Mouse (Mus musculus): ENCODE results near the gene Tbck.

Tbck gene

DNA sequence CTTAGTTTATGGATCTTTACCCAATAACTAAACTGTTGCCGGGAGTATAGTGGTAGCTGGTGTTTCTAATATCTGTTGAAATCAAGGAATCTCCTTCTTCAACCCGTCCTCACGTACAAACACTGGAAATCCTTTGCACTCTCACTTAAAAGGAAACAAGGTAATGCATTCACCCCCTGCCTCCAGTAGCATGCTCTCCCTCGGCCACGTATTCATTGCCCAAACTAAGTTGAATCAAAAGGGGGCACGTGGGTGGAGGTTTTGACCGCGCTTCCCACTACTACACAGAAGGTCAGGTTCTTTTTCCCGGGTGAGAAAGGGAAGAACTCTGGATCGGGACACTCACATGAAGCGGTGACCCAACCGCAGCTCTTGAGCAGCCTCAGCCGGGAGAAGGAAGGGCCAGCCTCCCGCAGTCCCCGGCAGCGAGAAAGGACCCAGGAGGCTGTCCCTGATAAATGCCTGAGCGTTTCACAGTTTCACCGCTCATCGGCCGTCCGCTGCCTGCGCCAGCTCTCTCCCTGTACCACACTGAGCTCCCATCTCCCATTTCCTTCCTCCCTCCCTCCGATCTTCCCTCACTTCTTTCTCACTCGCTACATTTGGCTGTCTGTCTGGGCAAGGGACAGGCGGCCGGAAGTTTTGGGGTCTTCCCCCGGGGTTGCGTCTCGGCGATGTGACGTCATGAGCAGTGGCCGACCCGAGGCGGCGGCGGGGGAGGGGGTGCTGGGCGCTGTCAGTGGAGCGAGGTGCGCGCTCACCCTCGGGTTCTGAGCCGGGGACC, at the start of gene Tbck:
Gene Tbck (plus strand): TSS at position 698 of the 784 bp plus-strand sequence.
- DNase-seq (ENCODE audit: inconsistent age in 2 of 2, low spot score in 1 of 2): peak; percentile 95 to 99

DNA sequence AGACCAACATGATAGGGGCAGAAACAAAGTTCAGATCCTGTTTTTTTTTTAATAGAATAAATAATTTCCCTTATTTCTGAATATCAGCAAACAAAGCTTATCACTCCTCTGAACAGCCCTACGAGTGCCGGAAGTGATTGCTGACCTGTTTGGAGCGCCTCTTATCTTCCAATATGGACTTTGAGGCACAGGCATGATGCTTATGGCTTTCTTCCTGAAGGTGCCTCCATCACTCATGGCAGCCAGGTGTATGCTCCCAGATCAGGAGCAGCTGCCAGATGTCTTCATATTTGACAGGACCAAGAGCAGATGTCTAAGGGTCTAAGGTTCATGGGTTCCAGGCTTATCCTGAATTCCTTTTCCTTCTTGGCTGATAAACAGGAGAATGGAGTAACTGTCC, 46.9 kb upstream of the Tbck start:
- DNase-seq (ENCODE audit: inconsistent age in 2 of 2, low spot score in 1 of 2): no peak

DNA sequence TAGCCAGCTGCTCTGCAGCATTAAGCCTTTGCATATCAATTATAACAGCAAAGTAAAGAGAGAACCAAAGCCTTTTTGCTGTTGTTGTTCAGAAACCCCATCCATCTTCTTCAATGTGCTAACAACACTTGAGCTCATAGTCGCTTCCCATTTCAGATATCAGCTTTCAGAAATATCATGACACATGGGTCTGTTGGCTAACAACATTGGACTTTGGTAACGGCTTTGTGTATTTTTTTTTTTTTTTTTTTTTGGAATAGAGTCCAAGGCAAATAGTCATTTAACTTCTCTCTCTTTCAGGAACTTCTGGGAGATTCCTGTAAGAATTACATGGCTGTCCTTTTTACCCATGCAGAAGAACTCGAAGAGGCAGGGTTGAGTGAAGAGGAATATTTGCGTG, 39.9 kb upstream of the Tbck start:
- no peak for DNase-seq (ENCODE audit: inconsistent age in 2 of 2, low spot score in 1 of 2)

DNA sequence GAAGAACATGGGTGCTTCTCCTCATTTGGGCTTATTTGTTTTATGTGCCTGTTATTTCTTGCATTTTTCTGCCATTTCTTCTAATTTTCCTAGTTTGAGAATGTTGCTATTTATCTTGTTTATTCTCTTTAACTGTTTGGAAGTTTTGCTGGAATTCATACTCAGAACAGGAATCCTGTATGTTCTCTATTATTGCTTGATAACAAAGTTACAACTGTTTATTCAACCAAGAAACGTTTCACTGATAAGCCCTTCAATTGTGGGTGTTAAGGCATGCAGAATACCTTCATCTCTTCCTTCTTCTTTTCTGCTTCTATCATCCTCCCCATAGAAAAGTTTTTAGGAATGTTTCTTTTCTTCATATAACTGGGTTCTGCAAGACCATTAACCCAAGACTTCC, 37.1 kb upstream of the Tbck start:
- DNase-seq (ENCODE audit: inconsistent age in 2 of 2, low spot score in 1 of 2): no peak

DNA sequence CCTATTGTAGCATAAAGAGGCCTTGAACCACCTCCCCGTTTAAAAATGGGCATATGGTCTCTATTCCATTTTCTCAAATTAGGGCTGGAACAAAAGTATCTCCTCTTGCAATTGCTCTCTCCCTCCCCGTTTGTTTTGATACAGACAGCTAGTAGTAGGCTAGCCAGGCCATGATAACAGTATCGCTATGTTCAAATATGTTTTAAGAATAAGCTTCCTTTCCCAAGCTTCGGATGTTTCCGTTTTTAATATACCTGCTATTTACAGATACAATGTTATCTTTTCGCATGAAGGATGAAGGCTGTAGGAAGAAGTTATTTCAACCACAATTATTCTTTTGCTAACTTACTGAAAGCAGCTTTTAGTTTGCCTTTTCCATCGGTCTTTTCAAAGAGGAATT, 34.6 kb upstream of the Tbck start:
- no peak for DNase-seq (ENCODE audit: inconsistent age in 2 of 2, low spot score in 1 of 2)

DNA sequence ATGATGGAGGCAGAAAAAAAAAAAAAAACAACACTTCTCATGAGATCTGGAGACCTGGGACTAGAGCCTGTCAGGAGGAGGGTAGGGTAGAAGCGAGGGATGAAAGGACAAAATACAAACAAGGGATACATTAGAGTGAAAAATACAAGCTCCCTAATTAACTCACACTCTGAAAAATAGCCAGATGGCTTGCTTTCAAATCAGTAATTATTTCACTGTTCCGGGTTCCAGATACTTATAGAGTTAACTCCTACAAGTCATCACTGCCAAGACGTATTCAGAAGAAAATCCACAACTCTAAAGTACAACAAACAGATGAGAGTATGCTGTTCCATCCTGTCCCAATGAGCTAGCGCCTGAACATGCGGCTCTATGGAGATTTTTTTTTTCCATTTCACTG, 33.8 kb upstream of the Tbck start:
- no peak for DNase-seq (ENCODE audit: inconsistent age in 2 of 2, low spot score in 1 of 2)

DNA sequence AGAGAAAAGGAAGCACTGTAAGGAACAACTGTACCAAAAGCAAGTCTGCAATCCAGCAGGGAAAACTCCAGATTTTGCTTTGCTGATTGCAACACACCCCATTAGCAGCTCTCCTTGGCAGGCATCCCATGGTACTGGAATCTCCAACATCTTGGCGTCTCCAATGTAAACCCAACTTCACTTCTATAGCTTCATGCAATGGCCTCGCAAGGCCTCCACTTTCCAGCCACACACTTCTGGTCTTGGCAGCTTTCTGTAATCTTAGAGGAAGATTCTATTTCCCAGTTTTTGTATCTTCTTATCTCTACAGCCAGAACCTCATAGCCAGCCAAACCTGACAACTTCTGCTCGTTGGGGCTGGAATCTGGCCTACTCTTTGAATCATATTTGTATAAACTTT, 32.2 kb upstream of the Tbck start:
- peak in 1 of 2 experiments; percentile 42 for DNase-seq (ENCODE audit: inconsistent age in 2 of 2, low spot score in 1 of 2)

DNA sequence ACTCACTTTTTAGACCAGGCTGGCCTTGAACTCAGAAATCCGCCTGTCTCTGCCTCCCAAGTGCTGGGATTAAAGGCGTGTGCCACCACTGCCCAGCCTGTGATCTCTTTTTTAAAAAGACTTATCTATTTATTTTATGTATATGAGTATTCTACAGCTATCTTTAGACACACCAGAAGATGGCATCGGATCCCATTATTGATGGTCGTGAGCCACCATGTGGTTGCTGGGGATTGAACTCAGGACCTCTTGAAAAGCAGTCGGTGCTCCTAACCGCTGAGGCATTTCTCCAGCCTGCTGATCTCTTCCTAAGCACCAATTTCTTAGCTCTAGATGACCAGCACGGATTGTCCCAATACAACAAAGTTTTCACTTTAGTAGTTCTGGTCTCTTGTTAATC, 30.0 kb upstream of the Tbck start:
- no peak for DNase-seq (ENCODE audit: inconsistent age in 2 of 2, low spot score in 1 of 2)

DNA sequence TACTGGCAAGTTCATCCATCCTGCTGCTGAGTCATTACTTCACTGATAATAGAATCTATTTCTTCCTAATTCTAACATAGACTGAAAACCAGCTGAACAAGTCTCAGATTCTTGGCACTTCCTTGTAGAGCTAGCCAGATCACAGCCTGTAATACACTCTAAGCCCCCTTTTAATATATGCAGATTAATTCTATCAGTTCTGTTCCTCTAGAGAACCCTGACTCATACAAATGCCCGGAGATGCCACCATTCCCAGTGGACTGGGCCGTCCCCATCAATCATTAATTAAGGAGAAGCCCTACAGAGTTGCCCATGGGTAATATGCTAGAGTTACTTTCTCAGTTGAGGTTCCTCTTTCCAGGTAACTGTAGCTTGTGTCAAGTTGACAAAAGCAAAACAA, 28.0 kb upstream of the Tbck start:
- DNase-seq (ENCODE audit: inconsistent age in 2 of 2, low spot score in 1 of 2): no peak

DNA sequence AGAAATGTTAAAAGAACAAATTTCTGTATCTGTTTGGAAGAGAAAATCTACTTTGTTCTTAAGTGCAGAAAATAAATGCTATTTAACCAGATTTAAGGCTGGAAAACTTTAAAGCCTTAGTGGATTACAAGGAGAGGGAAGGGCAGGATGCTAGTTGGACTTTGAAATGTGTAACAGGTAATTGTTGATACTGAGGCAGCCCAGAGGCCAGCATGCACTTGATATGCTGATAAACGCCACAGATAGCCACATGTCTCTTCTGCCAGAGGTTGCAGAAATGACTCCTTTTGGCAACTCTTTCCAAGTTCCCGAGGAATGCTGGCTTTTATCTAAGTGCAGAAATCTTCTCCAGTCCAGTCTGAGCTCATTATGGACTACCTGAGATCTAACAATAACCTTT, 6.5 kb upstream of the Tbck start:
- no peak for DNase-seq (ENCODE audit: inconsistent age in 2 of 2, low spot score in 1 of 2)

DNA sequence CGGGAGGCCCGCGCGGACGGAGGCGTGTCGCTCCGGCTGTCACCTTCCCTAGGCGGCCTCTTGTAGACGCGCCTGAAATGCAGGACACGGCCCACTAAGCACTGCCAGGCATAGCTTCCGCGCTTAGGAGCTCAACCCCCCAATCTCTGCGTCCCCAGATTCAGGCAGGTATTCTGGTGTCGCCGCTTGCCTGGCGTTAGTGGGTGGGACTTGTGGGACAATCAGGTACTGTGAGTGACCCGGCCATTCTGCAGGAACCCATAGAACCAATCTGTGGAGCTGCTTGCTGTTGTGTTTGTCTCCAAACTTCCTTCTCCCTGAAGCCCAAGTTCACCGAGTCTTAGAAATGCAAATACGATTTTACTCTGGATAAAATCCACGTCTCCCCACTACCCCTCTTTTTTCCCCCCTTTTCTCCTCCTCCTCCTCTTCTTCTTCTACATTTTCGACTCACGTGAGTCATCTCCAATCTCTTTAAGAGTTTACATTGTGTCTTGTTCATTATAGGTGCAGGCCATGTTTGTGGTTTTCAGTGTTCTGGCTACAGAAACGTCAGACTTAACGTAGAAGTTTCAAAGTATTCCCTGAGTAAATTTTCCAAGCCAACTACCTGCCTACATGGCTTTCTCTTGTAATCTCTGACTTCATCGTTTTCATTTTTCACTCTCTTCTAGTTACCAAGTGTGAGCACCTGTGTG, 436 bp downstream of the Tbck start, which contains the start of gene Aimp1:
Gene Aimp1 (minus strand): TSS at position 140 of the 698 bp plus-strand sequence.
- no peak for DNase-seq (ENCODE audit: inconsistent age in 2 of 2, low spot score in 1 of 2)

DNA sequence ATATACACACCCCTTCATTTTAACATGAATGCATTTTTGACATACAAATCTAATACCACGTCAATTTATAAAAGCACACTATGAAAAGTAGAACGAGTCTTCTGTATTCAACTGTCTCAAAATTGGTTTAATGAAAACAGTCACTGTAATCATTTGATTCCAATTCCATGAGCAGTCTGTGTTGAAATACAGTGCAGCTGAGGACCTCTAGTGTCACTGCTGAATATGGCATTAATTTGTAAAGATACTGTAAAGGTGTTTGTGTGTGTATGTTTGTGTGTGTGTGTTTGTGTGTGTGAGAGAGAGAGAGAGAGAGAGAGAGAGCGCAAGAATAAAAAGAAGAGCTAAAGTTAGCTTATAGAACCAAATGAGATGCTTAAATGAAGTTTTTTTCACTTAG, 17.4 kb downstream of the Tbck start:
- peak in 1 of 2 experiments; percentile 39 for DNase-seq (ENCODE audit: inconsistent age in 2 of 2, low spot score in 1 of 2)

DNA sequence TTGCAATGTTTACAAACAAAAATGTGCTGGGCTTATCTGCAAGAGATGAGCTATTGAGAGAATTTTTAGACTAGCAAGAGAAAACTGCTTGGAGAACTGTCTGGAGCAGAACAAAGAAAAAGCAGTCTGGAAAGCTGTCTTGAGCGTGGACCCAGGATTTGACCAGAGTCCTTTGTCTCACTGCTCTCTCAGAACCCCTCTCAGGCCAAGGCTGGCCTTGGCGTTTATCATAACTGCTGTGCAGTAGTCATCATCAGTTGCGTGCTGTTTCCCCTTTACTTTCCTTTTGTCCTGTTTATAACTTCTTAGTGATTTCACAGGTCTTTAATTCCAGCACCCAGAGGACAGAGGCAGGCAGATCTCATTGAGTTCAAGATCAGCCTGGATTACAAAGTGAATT, 20.3 kb downstream of the Tbck start:
- DNase-seq (ENCODE audit: inconsistent age in 2 of 2, low spot score in 1 of 2): peak; percentile 22 to 70

DNA sequence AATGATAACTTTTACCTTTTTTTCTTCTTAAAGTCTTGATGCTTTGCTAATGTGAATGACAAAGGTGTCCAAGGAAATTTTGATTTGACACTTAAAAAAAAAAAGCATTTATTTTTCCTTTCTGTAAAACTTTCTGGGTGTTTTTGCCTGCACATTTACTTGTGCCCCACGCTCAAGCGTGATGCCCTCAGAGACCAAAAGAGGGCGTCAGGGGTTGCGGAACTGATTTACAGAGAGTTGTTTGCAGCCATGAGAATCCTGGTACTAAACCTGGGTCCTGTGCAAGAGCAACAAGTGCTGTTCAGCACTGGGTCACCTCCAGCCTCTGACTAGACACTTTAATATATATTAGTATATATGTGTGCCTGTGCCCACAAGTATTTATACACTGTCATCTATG, 23.0 kb downstream of the Tbck start:
- DNase-seq (ENCODE audit: inconsistent age in 2 of 2, low spot score in 1 of 2): no peak

DNA sequence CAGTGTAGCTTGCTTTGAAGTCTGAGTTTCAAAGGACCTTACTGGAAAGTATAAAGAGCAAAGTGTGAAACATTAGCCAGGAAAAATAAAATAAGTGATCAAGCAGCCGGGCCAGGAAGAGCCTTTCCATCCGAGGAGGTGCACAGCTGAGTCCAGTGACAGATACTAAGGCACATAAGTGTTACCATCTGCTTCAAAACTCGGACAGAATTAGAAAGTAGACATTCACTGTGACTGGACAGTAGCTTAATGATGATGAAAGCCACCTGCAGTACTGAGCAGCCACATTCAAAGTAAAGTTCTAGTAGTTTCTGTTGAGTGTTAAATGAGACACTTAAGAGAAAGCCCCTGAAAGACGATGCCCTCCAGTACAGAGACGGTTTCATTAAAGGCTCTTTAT, 30.0 kb downstream of the Tbck start:
- no peak for DNase-seq (ENCODE audit: inconsistent age in 2 of 2, low spot score in 1 of 2)

DNA sequence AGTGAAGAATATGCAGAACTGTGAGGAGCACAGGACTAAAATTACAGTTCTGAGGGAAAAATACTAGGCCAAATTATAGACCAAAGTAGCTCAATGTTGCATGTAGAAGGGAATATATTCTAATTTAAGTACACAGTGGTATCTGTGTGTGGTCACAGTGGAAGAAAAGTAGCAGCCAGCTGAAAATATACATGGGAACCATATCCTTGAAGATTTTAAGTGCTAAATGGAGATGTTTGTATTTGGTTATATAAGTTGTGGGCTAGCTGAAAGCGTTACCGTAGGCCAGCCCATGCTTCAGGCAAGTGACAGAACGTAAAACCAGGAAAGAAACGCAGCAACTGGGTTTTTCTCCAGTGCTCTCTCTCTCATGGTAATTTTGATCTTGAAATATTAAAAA, 33.4 kb downstream of the Tbck start:
- no peak for DNase-seq (ENCODE audit: inconsistent age in 2 of 2, low spot score in 1 of 2)

DNA sequence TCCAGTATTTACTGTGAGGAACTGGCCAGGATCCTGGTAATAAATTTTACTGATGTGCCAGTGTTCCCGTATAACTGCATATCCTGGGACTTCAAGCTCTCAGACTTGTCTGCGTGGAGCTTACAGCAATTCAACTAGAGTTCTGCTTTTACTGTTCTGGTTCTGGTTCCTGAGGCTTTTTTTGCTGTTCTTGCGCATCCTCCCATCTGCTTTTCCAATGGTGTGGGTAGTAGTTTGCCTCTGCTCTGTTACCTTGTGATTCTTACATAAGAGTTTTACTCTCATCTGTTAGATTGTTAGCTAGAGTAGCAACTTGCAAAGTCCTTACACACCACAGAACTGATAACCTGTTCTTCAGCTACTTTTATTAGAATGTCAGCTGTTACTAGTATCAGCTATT, 40.4 kb downstream of the Tbck start:
- DNase-seq (ENCODE audit: inconsistent age in 2 of 2, low spot score in 1 of 2): no peak

DNA sequence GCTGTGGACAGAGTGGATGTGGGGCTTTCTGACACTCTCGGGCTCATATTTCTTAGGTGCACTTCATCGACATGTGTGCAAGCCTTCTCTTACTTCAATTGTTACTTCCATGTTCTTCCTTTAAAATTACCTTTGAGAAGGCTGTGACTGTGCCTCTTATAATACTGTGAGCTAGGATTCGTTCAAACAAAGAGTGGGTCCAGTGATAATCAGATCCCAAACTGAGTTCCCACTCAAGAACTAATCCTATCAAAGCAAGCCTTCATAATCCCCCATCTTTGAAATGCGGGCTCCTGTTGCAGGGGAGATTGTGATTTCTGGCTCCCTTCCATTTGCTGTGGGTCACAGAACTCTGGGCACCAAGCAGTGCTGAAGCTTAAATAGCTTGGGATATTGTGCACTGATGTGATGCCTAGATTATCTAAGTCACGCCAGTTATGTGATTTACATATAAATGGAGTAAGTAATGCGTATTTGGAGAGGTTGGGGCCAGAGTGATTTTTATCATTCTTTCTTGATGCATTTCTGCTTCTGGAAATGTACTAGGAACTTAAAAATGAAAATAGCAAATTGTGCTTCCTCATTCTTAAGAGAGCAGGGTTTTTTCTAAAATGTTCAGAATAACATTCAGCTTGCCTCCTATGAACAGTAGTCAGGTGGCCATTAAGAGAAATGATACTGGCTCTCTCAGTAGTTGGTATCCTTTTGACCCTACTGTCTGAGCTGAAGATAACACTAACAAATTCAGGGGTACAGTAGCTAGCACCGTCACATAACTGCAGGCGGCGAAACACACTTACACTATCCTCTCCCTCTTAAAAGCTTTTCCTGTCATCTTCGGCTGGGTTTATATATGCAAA, 60.6 kb downstream of the Tbck start:
- DNase-seq (ENCODE audit: inconsistent age in 2 of 2, low spot score in 1 of 2): no peak

DNA sequence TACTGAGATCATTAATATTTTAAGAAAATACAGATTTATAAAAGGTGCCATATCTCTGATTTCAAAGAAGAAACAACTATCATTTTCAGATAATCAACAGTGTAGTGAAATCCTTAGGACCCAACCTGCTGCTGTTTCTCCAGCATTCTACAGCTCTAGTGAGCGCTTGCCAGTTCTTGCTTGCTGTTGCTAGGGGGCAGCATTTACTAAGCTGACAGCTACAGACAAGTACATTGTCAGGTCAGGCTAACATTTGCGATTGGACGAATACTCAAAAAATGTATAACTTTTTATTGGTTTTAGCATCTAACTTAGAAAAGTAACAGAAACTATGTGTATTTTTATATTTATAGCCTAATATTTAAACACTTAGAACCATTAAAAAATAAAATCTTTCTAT, 63.1 kb downstream of the Tbck start:
- peak; percentile 46 to 80 for DNase-seq (ENCODE audit: inconsistent age in 2 of 2, low spot score in 1 of 2)

DNA sequence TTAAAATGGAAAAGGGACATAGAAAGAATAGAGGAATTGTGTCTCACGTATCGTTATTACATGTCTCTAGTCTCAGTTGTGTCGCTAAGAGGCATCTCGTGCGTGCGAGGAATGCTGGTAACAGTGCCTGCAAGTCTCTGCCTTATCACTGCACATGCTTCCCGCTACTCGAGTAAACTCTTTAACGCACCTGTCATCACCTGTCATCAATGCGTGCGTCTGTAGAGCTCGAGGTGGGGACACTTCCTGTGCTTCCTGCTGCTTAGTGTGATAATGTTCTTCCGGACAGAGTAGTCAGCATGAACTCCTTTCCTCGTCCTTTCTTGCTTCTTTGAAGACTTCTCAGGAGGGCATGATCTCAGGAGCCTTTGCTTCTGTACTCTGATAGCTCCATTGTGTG, 63.8 kb downstream of the Tbck start:
- no peak for DNase-seq (ENCODE audit: inconsistent age in 2 of 2, low spot score in 1 of 2)

DNA sequence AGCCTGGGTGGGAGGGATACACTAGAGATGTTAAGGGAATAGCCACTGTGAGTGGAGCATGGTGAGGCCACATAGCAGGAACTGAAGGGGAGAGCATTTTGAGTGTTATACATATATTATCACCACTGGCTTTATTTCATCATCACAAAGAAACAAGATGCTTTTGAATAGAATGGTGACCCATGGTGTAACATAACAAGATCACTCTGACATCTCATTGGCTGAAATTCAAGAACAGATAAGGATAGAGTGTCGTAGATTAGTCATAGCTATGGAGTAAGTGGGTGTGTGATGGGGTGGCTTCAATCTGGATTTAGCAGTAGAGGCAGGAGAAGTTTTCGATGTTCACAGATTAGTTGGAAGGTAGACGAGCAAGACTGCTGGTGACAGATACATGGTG, 64.8 kb downstream of the Tbck start:
- no peak for DNase-seq (ENCODE audit: inconsistent age in 2 of 2, low spot score in 1 of 2)

DNA sequence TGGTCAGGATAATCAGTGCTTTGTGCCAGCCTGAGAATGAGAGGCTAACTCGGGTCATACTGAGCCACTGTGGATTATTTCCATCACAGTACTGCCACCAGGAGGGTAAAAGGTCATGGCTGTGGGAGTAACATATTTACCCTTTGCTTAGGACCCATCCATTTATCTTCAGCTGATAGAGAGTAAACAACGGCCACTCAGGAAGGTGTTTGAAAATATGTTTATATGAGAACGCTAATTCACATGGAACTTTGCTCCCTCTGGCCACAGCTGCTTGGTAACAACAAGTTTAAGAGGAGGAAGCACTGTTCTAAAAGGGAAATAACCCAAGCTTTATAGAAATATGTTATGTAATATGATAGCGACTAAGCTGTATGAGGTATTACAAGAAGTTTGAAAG, 68.8 kb downstream of the Tbck start:
- no peak for DNase-seq (ENCODE audit: inconsistent age in 2 of 2, low spot score in 1 of 2)
